Mouse (Mus musculus) midbrain, postnatal 0 days (tissue): ENCODE results near the gene Atoh7. TPM values are rescaled to one million over a fixed set of nuclear protein-coding genes. Genes with fewer than 3 reads are reported as not detected.

ENCODE experiments used
- ATAC-seq: fragments of 200-750 bp; cut with Nextera tagmentation; 2 replicates; pipeline ENCODE4 v1.8.0; 2017; ENCODE audit warnings: moderate number of reproducible peaks, mild to moderate bottlenecking, moderate TSS enrichment, moderate library complexity; ENCODE audit not compliant: low FRiP score
- DNase-seq: peaks from one replicate; pipeline ENCODE4 v3.0.0-alpha.2; 2015; ENCODE audit warnings: low spot score
- H3K27ac ChIP-seq: fragments of 300-500 bp; sonication (generic); 2 replicates; pipeline ENCODE4 v1.5.1; 2014; ENCODE audit warnings: low read depth, mild to moderate bottlenecking, low read length, mixed read lengths
- H3K27me3 ChIP-seq: fragments of 300-500 bp; sonication (generic); 2 replicates; pipeline ENCODE4 v1.6.1; 2014; ENCODE audit warnings: low read length, control low read depth, mixed read lengths; ENCODE audit not compliant: insufficient read depth
- H3K36me3 ChIP-seq: fragments of 300-500 bp; sonication (generic); 2 replicates; pipeline ENCODE4 v1.6.1; 2014; ENCODE audit warnings: low read length, control low read depth, mixed read lengths; ENCODE audit not compliant: insufficient read depth
- H3K4me1 ChIP-seq: fragments of 300-500 bp; sonication (generic); 2 replicates; pipeline ENCODE4 v1.6.1; 2014; ENCODE audit warnings: mild to moderate bottlenecking, control low read depth, antibody characterized with exemption, low read length, mixed read lengths; ENCODE audit not compliant: insufficient read depth
- H3K4me2 ChIP-seq: fragments of 300-500 bp; sonication (generic); 2 replicates; pipeline ENCODE4 v1.6.1; 2014; ENCODE audit warnings: low read depth, mild to moderate bottlenecking, low read length, mixed read lengths; ENCODE audit not compliant: poor library complexity, severe bottlenecking
- H3K4me3 ChIP-seq: fragments of 300-500 bp; sonication (generic); 2 replicates; pipeline ENCODE4 v1.5.1; 2014; ENCODE audit warnings: low read depth, mild to moderate bottlenecking, low read length, moderate library complexity
- H3K9ac ChIP-seq: fragments of 300-500 bp; sonication (generic); replicated peaks from 2 replicates; pipeline ENCODE4 v1.6.1; 2014; ENCODE audit warnings: mild to moderate bottlenecking, low read length, moderate library complexity, mixed read lengths; ENCODE audit not compliant: poor library complexity, severe bottlenecking
- H3K9me3 ChIP-seq: fragments of 300-500 bp; sonication (generic); 2 replicates; pipeline ENCODE4 v1.6.1; 2016; ENCODE audit warnings: low read length, control low read depth
- CTCF ChIP-seq: IDR thresholded peaks from 2 replicates; pipeline ENCODE4 v1.5.1; 2016; ENCODE audit warnings: antibody characterized with exemption, mild to moderate bottlenecking
- WGBS: fragments of 180-500 bp; shearing (Covaris S2); extraction: QIAGEN DNeasy Blood & Tissue Kit; methylation state at CpG from one replicate; pipeline ENCODE4 v1.1.7; 2014; 5-methylcytosine and 5-hydroxymethylcytosine counted together
- polyA plus RNA-seq: library from polyadenylated mRNA; unstranded; fragments of >200 nt; fragmentation: Nextera tagmentation; extraction: Ambion mirVana; gene quantifications from 2 replicates; pipeline ENCODE4 v1.2.1, GENCODE M21; 2015
- total RNA-seq: library from RNA; depleted of rRNA; stranded (reverse); fragments of >200 nt; gene quantifications from 2 replicates; pipeline ENCODE4 v1.2.3, GENCODE M21; 2014

The Atoh7 gene
- total and polyA plus RNA-seq, 2 experiments from 2014 or later = 4.4 to 4.8 TPM

GRCm38 (mm10) chr10:63091915-63092314 is 7.5 kb upstream of the Atoh7 start:
- WGBS = 81% methylated on average over 7 of the region's 7 CpGs
- TF ChIP-seq CTCF = no peak
- no peaks in the 10 kb centered on the region for H3K9me3 ChIP-seq
- no peak overlapping the region for H3K4me2 ChIP-seq
- H3K4me1 ChIP-seq = 0 out of 2 replicates have a peak, but pooled peaks cover 4% of the 10 kb centered on the region
- H3K27ac ChIP-seq = no peak overlapping the region
- DNase-seq = no peak
- H3K9ac ChIP-seq = no peak overlapping the region
- no peak for ATAC-seq
- no peak overlapping the region for H3K4me3 ChIP-seq
- H3K36me3 ChIP-seq = no peaks in the 10 kb centered on the region
- H3K27me3 ChIP-seq = no peaks in the 10 kb centered on the region

GRCm38 (mm10) chr10:63092616-63093550 is 6.6 kb upstream of the Atoh7 start:
- 66% methylated on average over 10 of the region's 10 CpGs for WGBS
- DNase-seq (no peak), ATAC-seq (no peak)
- Histone ChIP-seq H3K4me2 (no peak overlapping the region), H3K4me3 (no peak overlapping the region), H3K4me1 (0 out of 2 replicates have a peak, but pooled peaks cover 4% of the 10 kb centered on the region), H3K9me3 (no peaks in the 10 kb centered on the region), H3K27ac (no peak overlapping the region), H3K9ac (no peak overlapping the region), H3K36me3 (no peaks in the 10 kb centered on the region), H3K27me3 (no peaks in the 10 kb centered on the region)
- no peak for TF ChIP-seq CTCF

- Histone ChIP-seq H3K4me3 (no peak overlapping the region), H3K9me3 (no peaks in the 10 kb centered on the region), H3K9ac (no peak overlapping the region), H3K27ac (no peak overlapping the region), H3K36me3 (no peaks in the 10 kb centered on the region), H3K4me2 (no peak overlapping the region), H3K4me1 (0 out of 2 replicates have a peak, but pooled peaks cover 2% of the 10 kb centered on the region), H3K27me3 (no peaks in the 10 kb centered on the region)
- no peak for TF ChIP-seq CTCF
- 86% methylated on average over 2 of the region's 2 CpGs for WGBS
- no peak for DNase-seq
- no peak for ATAC-seq
Observed at GRCm38 (mm10) chr10:63096757-63097156, 2.7 kb upstream of the Atoh7 start.

GRCm38 (mm10) chr10:63098191-63098590 is 1.3 kb upstream of the Atoh7 start:
- Histone ChIP-seq H3K9ac (no peak overlapping the region), H3K27me3 (no peaks in the 10 kb centered on the region), H3K4me1 (0 out of 2 replicates have a peak, but pooled peaks cover 2% of the 10 kb centered on the region), H3K9me3 (no peaks in the 10 kb centered on the region), H3K36me3 (no peaks in the 10 kb centered on the region), H3K27ac (no peak overlapping the region), H3K4me3 (no peak overlapping the region), H3K4me2 (no peak overlapping the region)
- 59% methylated on average over 12 of the region's 12 CpGs for WGBS
- no peak for DNase-seq
- no peak for TF ChIP-seq CTCF
- no peak for ATAC-seq

GRCm38 (mm10) chr10:63099941-63100562 is 601 bp downstream of the Atoh7 start:
- H3K9me3 ChIP-seq = no peaks in the 10 kb centered on the region
- 0 out of 2 replicates have a peak, but pooled peaks cover 2% of the 10 kb centered on the region for H3K4me1 ChIP-seq
- peak overlapping the region; percentile 47 for H3K27ac ChIP-seq
- no peaks in the 10 kb centered on the region for H3K27me3 ChIP-seq
- H3K36me3 ChIP-seq = no peaks in the 10 kb centered on the region
- peak overlapping the region; percentile 72 for H3K9ac ChIP-seq
- DNase-seq (peak; percentile 77), ATAC-seq (peak; percentile 89)
- no peak for TF ChIP-seq CTCF
- H3K4me3 ChIP-seq = peak overlapping the region; percentile 69
- H3K4me2 ChIP-seq = peak overlapping the region; percentile 94
- under 1% methylated on average over 39 of the region's 62 CpGs for WGBS
